Mouse (Mus musculus) WW6 (cell line): ENCODE results near the gene Wnt5a.

Source experiments
- DNase-seq: peaks from one replicate; pipeline ENCODE4 v3.0.0-alpha.2; 2013; ENCODE audit warnings: low read depth, low spot score

The Wnt5a gene

GRCm38 (mm10) chr14:28509441-28510340 lies 5.1 kb downstream of the Wnt5a start:
- DNase-seq, result no peak

DNA sequence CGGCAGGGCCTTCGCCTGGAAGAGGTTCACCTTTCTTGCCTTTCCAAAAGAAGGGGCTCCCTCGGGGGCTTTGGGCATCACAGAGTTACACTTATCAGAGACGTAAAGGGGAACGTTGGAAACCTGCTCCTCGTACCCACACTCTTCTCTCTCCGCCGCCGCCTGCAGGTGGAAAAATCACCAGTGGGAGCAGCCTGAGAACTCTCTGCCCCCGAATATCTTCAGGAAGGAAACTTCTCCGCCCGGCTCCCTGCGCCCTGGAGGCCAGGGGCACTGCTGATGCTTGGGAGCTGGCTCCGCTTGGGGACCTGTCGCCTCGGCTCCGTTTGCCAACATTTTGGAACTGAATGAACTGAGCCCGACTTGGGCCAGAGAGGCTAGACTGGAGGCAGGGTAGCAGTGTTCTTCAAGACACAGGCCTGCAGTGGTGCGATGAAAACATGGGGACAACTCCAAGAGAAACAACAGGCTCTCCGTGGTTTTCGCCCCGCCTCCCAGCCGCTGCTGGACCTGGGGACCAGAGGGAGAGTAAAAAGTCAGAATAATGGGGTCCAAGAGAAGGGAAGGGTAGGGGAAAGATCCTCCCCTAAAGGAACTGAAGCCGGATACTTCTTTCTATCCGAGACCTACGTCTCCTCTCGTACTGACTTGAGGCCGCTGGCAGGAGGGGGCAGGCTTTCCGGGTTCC lies 5.9 kb downstream of the Wnt5a start:
- DNase-seq, result no peak

DNA sequence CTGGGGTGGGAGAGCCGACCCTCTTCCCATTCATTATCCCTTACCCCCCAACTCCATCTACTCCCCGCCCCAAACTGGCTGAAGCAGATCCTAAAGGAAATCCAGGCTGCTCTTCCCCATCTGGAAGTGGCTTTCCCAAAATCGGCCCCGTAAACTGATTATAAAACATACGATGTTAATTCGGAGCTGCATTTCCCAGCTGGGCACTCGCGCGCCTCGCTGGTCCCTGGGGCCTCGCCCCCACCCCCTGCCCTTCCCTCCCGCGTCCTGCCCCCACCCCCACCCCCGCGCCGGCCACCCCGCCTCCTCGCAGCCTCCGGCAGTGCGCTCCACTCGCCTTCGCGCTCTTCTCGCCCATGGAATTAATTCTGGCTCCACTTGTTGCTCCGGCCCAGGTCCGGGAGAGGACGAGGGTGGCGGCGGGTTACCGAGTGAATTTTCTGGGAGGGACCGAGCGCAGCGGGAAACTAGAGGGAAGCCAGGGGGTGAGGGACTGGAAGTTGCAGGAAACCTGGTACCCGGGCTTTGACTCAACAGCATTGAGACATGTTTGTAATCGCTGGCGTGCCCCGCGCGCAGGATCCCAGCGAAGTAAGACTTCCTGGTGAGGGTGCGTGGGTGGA lies 6.6 kb downstream of the Wnt5a start:
- DNase-seq, result no peak

- no peak for DNase-seq
Observed at GRCm38 (mm10) chr14:28512805-28513590, 8.4 kb downstream of the Wnt5a start.

- no peak for DNase-seq
Observed at GRCm38 (mm10) chr14:28514171-28514570, 9.6 kb downstream of the Wnt5a start.

DNA sequence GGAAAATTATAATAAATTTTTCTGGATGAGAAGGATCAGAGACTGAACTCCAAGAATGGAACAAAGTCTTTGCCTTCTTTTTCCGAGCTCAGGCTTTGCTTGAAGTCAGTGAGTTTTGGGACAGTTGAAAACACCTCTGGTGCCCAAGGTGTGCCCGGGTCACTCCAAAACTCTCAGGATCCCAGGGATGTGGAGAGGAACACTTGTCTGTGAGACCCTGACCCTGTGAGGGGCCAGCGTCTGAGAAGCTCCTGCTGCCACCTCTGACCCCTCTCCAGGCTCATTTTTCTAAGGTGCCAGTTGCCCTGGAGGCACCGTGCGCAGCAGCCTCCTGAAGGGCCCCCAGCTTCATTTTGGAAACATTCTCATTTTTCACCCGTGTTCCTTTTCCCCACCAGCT lies 10.8 kb downstream of the Wnt5a start:
- DNase-seq, result no peak

- no peak for DNase-seq
Observed at GRCm38 (mm10) chr14:28517631-28518560, 13.3 kb downstream of the Wnt5a start.

DNA sequence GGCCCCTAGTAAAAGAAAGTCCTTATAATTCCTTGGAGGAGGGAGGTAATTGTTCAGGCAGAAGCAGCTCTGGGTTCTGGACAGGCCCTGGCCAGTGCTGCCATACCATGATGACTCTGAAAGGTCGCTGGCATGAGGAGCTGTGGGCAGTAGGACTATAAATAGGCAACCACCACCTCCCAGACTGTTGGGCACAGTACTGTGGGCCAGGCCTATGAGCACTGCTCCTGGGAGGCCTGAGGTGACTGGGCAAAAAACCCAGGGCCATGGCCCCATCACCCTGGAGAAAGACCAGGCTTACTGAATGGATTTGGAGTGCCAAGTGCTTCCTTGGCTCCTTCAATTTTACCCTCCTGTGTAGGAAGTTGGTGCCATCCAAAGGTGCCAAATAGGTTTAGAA lies 16.6 kb downstream of the Wnt5a start:
- no peak for DNase-seq

DNA sequence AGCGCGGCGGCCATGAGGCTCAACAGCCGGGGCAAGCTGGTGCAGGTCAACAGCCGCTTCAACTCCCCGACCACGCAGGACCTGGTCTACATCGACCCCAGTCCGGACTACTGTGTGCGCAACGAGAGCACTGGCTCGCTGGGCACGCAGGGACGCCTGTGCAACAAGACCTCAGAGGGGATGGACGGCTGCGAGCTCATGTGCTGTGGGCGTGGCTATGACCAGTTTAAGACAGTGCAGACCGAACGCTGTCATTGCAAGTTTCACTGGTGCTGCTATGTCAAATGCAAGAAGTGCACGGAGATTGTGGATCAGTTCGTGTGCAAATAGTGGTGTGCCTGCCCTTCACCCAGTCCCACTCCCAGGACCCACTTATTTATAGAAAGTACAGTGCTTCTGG lies 18.1 kb downstream of the Wnt5a start:
- DNase-seq, result no peak

GRCm38 (mm10) chr14:28525566-28525965 lies 21.0 kb downstream of the Wnt5a start:
- no peak for DNase-seq

GRCm38 (mm10) chr14:28528151-28528685 lies 23.7 kb downstream of the Wnt5a start:
- DNase-seq, result no peak

GRCm38 (mm10) chr14:28531531-28531930 lies 27.0 kb downstream of the Wnt5a start:
- DNase-seq, result no peak

GRCm38 (mm10) chr14:28532943-28533342 lies 28.4 kb downstream of the Wnt5a start:
- no peak for DNase-seq

DNA sequence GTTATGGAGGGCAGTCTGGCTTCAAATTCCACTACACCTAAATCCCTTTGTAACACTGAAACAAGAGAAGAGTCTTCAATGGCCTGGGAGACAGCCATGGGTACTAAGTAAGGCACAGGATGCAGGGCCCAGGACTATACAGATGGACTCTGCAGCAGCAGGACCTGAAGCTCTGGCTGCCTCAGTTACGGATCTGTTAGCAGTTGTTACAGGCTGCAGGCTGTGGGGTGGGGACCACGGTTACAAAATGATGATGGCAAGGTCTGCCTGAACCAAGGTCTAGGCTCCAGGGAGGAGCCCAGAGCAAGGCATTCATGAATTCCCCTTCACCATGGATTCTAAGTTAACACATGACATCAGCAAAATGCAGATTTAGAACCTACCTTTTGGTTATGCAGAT lies 29.3 kb downstream of the Wnt5a start:
- DNase-seq, result no peak

DNA sequence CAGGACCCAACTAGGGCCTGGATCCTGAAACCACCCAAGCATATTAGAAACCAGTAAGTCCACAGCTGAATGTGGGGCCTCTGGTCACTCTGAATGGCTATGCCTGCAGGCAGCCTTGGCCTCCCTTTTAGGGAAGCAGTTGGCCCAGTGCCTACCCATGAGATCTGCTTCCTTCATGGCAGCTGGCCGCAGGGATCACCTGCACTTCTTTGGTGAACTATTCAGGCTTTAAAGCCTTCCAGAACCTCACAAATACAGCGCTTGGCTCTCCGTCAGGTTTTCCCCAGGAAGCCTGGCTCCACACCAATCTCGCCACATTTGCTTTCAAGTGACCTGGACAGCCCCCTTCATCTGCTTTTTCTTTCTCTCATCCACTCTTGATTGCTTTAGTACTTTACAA lies 31.3 kb downstream of the Wnt5a start:
- DNase-seq, result no peak

- no peak for DNase-seq
Observed at GRCm38 (mm10) chr14:28539577-28539976, 35.0 kb downstream of the Wnt5a start.

GRCm38 (mm10) chr14:28542117-28542741 lies 37.7 kb downstream of the Wnt5a start:
- DNase-seq, result no peak

- no peak for DNase-seq
Observed at GRCm38 (mm10) chr14:28561861-28562260, 57.3 kb downstream of the Wnt5a start.
